Mouse (Mus musculus): ENCODE results near the gene Tsr1. TPM values are rescaled to one million over a fixed set of nuclear protein-coding genes. Genes with fewer than 3 reads are reported as not detected.
A peak's percentile ranks its signal among the peaks of the same experiment; 100 is the strongest.

Tsr1 gene
- total and polyA plus RNA-seq, 3 experiments = 7.3 to 18.5 (median 17.7) TPM

DNA sequence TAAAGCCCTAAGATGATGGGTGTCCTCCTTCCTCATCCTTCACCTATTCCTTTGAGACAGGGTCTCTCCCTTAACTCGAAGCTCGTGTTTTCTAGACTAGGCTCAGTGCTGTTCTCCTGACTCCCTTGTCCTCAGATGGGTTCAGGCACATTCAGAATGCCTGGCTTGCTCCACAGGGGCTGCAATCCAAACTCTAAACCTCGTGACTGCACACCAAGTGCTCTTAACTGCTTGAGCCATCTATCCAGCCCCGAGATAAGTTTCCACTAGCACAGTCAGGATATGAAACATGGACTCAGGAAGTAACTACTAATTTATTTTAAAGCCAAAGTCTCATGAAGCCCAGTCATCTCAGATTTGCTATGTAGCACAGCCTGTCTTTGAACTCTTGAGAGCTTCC lies 27.3 kb upstream of the Tsr1 start:
- Histone ChIP-seq H3K27ac (no peak overlapping the region), H3K36me3 (ENCODE audit: control insufficient read depth, insufficient read depth, low read length) (no peaks in the 10 kb centered on the region), H3K9ac (ENCODE audit: low read depth, low read length) (no peak overlapping the region), H3K27me3 (ENCODE audit: control insufficient read depth, insufficient read depth, low read length) (no peaks in the 10 kb centered on the region), H3K4me3 (no peak overlapping the region), H3K4me1 (ENCODE audit: control insufficient read depth, insufficient read depth, low read length) (peaks cover 6% of the 10 kb centered on the region), H3K79me2 (replicated peaks; ENCODE audit: control insufficient read depth, insufficient read depth, low read length) (no peaks in the 10 kb centered on the region)
- DNase-seq = peak in 1 of 2 experiments; percentile 16
- intact Hi-C loops (cut with DNase I) = no loop called here
- no peak for TF ChIP-seq CTCF (IDR thresholded peaks at IDR 0.05)
- TF ChIP-seq EP300 (IDR thresholded peaks at IDR 0.05; ENCODE audit: insufficient read depth, low read depth, low read length) = no peak
- TF ChIP-seq POLR2A (IDR thresholded peaks at IDR 0.05; ENCODE audit: insufficient read depth, low read depth, low read length) = no peak
- WGBS = 44% methylated on average over 4 of the region's 4 CpGs

DNA sequence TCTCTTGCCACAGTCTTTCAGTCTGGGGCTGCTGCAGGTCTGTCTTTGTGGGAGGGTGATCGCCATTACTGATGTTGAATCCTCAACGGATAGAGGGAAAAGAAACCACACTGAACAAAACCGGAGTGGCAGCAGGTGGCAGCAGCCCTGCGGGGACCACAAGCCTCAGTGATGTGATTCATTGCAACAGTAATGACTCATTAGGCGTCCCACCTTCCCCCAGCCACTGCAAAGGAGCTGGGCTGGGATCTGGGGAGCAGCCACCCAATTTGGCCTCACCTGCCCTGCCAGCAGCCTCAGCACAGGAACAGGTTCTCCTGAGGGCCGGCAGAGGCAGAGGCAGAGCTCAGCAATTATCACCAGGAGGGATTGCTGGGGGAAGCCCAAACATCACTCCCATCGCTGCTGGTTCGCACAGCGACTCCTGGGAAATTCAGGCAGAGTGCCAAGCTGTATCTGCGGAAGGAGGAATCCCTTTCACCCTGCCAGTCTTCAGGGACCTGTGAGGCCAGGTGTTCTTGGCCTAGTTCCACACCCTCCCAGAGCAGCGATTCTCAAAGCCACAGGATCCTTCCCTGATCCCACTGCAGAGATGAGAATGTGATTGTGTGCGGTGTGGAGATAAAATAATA lies 26.8 kb upstream of the Tsr1 start:
- Histone ChIP-seq H3K79me2 (replicated peaks; ENCODE audit: control insufficient read depth, insufficient read depth, low read length) (no peaks in the 10 kb centered on the region), H3K9ac (ENCODE audit: low read depth, low read length) (no peak overlapping the region), H3K36me3 (ENCODE audit: control insufficient read depth, insufficient read depth, low read length) (no peaks in the 10 kb centered on the region), H3K27me3 (ENCODE audit: control insufficient read depth, insufficient read depth, low read length) (no peaks in the 10 kb centered on the region), H3K4me3 (no peak overlapping the region), H3K4me1 (ENCODE audit: control insufficient read depth, insufficient read depth, low read length) (peaks cover 6% of the 10 kb centered on the region), H3K27ac (no peak overlapping the region)
- TF ChIP-seq CTCF (IDR thresholded peaks at IDR 0.05) = peak; percentile 43
- no peak for TF ChIP-seq POLR2A (IDR thresholded peaks at IDR 0.05; ENCODE audit: insufficient read depth, low read depth, low read length)
- TF ChIP-seq EP300 (IDR thresholded peaks at IDR 0.05; ENCODE audit: insufficient read depth, low read depth, low read length) = no peak
- WGBS = 36% methylated on average over 12 of the region's 12 CpGs
- intact Hi-C loops (cut with DNase I) = no loop called here
- DNase-seq = no peak

DNA sequence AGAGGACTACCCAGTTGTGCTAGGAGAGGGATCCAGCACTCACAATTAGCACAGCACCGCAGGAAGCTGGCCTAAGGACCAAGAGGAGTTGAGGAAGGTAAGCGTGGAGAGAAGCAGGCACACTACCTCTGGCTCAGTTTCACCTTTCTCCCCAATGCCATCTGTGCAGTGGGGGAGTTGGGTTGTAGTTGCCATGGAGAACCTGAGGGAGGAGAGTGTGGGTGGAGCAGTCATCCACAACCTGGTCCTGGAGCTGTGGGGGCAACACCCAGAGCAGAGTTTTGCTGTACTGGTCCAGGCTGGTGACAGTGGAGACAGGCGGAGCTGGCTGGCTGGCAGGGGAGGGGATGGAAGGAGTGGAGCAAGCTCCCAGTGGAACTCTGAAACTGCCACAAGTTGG lies 23.2 kb upstream of the Tsr1 start:
- H3K27ac ChIP-seq = no peak overlapping the region
- TF ChIP-seq EP300 (IDR thresholded peaks at IDR 0.05; ENCODE audit: insufficient read depth, low read depth, low read length) = no peak
- no peak for TF ChIP-seq CTCF (IDR thresholded peaks at IDR 0.05)
- no peak for TF ChIP-seq POLR2A (IDR thresholded peaks at IDR 0.05; ENCODE audit: insufficient read depth, low read depth, low read length)
- 82% methylated on average over 3 of the region's 3 CpGs for WGBS
- DNase-seq = no peak
- H3K36me3 ChIP-seq (ENCODE audit: control insufficient read depth, insufficient read depth, low read length) = no peaks in the 10 kb centered on the region
- peaks cover 3% of the 10 kb centered on the region for H3K4me1 ChIP-seq (ENCODE audit: control insufficient read depth, insufficient read depth, low read length)
- no peaks in the 10 kb centered on the region for H3K79me2 ChIP-seq (replicated peaks; ENCODE audit: control insufficient read depth, insufficient read depth, low read length)
- H3K27me3 ChIP-seq (ENCODE audit: control insufficient read depth, insufficient read depth, low read length) = no peaks in the 10 kb centered on the region
- H3K9ac ChIP-seq (ENCODE audit: low read depth, low read length) = no peak overlapping the region
- intact Hi-C loops (cut with DNase I) = no loop called here
- no peak overlapping the region for H3K4me3 ChIP-seq

DNA sequence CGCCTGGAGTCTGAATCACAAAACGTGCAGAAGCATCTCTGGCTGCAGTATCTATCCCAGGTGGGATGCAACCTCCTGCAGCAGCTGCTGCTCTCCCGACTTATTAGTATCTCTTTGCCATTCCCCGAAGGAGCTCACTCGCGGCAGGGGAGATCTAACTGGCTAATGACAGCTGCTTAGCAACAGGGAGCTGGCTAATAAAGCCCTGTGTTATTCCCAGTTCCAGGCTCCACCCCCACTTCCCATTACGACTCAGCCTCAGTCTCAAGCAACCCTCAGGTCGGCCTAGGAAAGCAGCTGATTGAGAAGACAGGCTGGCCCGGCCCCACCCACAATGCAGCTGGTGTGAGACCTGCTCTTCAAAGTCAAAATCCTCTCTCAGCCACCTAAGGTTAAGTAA lies 21.1 kb upstream of the Tsr1 start:
- Histone ChIP-seq H3K9ac (ENCODE audit: low read depth, low read length) (no peak overlapping the region), H3K27me3 (ENCODE audit: control insufficient read depth, insufficient read depth, low read length) (no peaks in the 10 kb centered on the region), H3K4me3 (no peak overlapping the region), H3K27ac (0 out of 2 replicates have a peak overlapping the region, but pooled peaks have one; percentile 26), H3K4me1 (ENCODE audit: control insufficient read depth, insufficient read depth, low read length) (peaks cover 3% of the 10 kb centered on the region), H3K36me3 (ENCODE audit: control insufficient read depth, insufficient read depth, low read length) (no peaks in the 10 kb centered on the region), H3K79me2 (replicated peaks; ENCODE audit: control insufficient read depth, insufficient read depth, low read length) (no peaks in the 10 kb centered on the region)
- 10% methylated on average over 9 of the region's 9 CpGs for WGBS
- TF ChIP-seq CTCF (IDR thresholded peaks at IDR 0.05) (no peak), EP300 (IDR thresholded peaks at IDR 0.05; ENCODE audit: insufficient read depth, low read depth, low read length) (no peak), POLR2A (IDR thresholded peaks at IDR 0.05; ENCODE audit: insufficient read depth, low read depth, low read length) (no peak)
- intact Hi-C loops (cut with DNase I) = no loop called here
- DNase-seq = peak; percentile 54 to 56

DNA sequence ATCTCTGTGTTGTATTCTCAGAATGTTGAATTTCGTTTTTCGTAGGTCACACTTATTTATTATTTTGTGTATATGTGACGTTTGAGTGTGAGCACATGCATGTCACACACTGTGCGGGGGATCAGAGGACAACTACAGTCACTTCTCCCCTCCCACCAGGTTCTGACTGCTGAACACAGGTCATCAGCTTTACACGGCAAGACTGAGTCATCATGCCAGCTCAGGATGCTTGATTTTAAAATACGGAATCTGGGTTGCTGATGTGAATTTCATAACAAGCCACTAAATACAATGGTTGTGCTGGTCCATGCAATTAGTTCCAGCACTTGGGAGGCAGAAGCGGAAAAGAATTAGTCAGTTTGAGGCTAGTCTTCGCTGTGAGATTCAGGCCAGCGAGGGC lies 16.9 kb upstream of the Tsr1 start:
- no peak overlapping the region for H3K27ac ChIP-seq
- WGBS = 71% methylated on average over 9 of the region's 9 CpGs
- H3K27me3 ChIP-seq (ENCODE audit: control insufficient read depth, insufficient read depth, low read length) = no peaks in the 10 kb centered on the region
- DNase-seq = no peak
- H3K79me2 ChIP-seq (replicated peaks; ENCODE audit: control insufficient read depth, insufficient read depth, low read length) = no peaks in the 10 kb centered on the region
- H3K36me3 ChIP-seq (ENCODE audit: control insufficient read depth, insufficient read depth, low read length) = no peaks in the 10 kb centered on the region
- no peak overlapping the region for H3K9ac ChIP-seq (ENCODE audit: low read depth, low read length)
- TF ChIP-seq CTCF (IDR thresholded peaks at IDR 0.05) (no peak), POLR2A (IDR thresholded peaks at IDR 0.05; ENCODE audit: insufficient read depth, low read depth, low read length) (no peak), EP300 (IDR thresholded peaks at IDR 0.05; ENCODE audit: insufficient read depth, low read depth, low read length) (no peak)
- peaks cover 3% of the 10 kb centered on the region for H3K4me1 ChIP-seq (ENCODE audit: control insufficient read depth, insufficient read depth, low read length)
- intact Hi-C loops (cut with DNase I) = no loop called here
- no peak overlapping the region for H3K4me3 ChIP-seq

DNA sequence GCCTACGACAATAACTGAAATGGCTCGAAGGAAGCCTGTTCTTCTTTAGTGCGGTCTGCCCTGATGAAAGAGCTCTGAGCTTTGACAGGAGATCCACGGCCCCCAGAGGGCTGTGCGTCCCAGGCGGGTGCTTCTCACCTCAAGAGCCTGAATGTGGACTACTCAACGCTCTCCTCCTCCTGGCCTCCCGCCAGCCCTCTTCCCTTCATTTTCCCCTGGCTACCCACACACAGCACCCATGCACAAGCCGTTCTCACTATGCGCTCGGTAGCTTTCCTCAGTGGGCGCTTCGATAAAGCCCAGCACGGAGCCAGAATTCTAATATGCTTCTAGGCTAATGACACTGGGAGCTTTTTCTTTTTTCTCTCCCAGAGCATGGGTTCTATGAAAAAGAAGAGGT lies 15.9 kb upstream of the Tsr1 start:
- Histone ChIP-seq H3K27me3 (ENCODE audit: control insufficient read depth, insufficient read depth, low read length) (no peaks in the 10 kb centered on the region), H3K36me3 (ENCODE audit: control insufficient read depth, insufficient read depth, low read length) (no peaks in the 10 kb centered on the region), H3K4me1 (ENCODE audit: control insufficient read depth, insufficient read depth, low read length) (peaks cover under 1% of the 10 kb centered on the region), H3K9ac (ENCODE audit: low read depth, low read length) (no peak overlapping the region), H3K4me3 (no peak overlapping the region), H3K79me2 (replicated peaks; ENCODE audit: control insufficient read depth, insufficient read depth, low read length) (no peaks in the 10 kb centered on the region), H3K27ac (no peak overlapping the region)
- no peak for TF ChIP-seq EP300 (IDR thresholded peaks at IDR 0.05; ENCODE audit: insufficient read depth, low read depth, low read length)
- no peak for TF ChIP-seq CTCF (IDR thresholded peaks at IDR 0.05)
- no peak for TF ChIP-seq POLR2A (IDR thresholded peaks at IDR 0.05; ENCODE audit: insufficient read depth, low read depth, low read length)
- no peak for DNase-seq
- intact Hi-C loops (cut with DNase I) = no loop called here
- 72% methylated on average over 14 of the region's 14 CpGs for WGBS

Data from heart, adult 2 months (tissue).